Mouse (Mus musculus) erythroblast, embryonic 14.5 days (primary cell): Measurements from ENCODE around the gene Gm9970.

Experiments used
- GATA1 ChIP-seq: IDR thresholded peaks from 2 replicates; pipeline ENCODE4 v1.6.1; 2012; ENCODE audit warnings: low read length, inconsistent platforms, mixed read lengths
- TAL1 ChIP-seq: IDR thresholded peaks from 3 replicates; pipeline ENCODE4 v1.6.1; 2012; ENCODE audit warnings: low read length, inconsistent platforms, mixed read lengths

GRCm38 (mm10) chr5:31218294-31218693, 22.7 kb downstream of the Gm9970 start:
- no peak for TF ChIP-seq TAL1
- no peak for TF ChIP-seq GATA1
